Mouse (Mus musculus) small intestine, adult 2 months (tissue): Measurements from ENCODE around the gene Mpc1. TPM values are rescaled to one million over a fixed set of nuclear protein-coding genes. Genes with fewer than 3 reads are reported as not detected.

Source experiments
- H3K27ac ChIP-seq: fragments of 200-500 bp; 2 replicates; pipeline ENCODE4 v1.5.1; 2012; ENCODE audit warnings: low read depth, low read length, control low read depth, inconsistent platforms; ENCODE audit not compliant: insufficient read depth
- H3K27me3 ChIP-seq: fragments of 200-500 bp; 2 replicates; pipeline ENCODE4 v1.6.1; 2012; ENCODE audit warnings: mild to moderate bottlenecking, moderate library complexity, low read length, inconsistent platforms; ENCODE audit not compliant: control insufficient read depth, insufficient read depth
- H3K36me3 ChIP-seq: fragments of 200-500 bp; 2 replicates; pipeline ENCODE4 v1.6.1; 2012; ENCODE audit warnings: mild to moderate bottlenecking, low read length, control low read depth, inconsistent platforms; ENCODE audit not compliant: control insufficient read depth, insufficient read depth
- H3K4me1 ChIP-seq: fragments of 200-500 bp; 2 replicates; pipeline ENCODE4 v1.6.1; 2012; ENCODE audit warnings: low read length, inconsistent platforms, mixed read lengths; ENCODE audit not compliant: control insufficient read depth, insufficient read depth, insufficient read length
- H3K4me3 ChIP-seq: fragments of 200-500 bp; 2 replicates; pipeline ENCODE4 v1.5.1; 2012; ENCODE audit warnings: low read depth, mild to moderate bottlenecking, control low read depth, inconsistent platforms, low read length, moderate library complexity
- CTCF ChIP-seq: fragments of 200-500 bp; IDR thresholded peaks from 2 replicates; pipeline ENCODE4 v1.5.1; 2012; ENCODE audit warnings: low read depth, mild to moderate bottlenecking, control low read depth, inconsistent platforms, low read length, moderate library complexity, mixed read lengths; ENCODE audit not compliant: insufficient replicate concordance, insufficient read length; ENCODE audit errors: extremely low read depth
- POLR2A ChIP-seq: fragments of 200-500 bp; IDR thresholded peaks from 2 replicates; pipeline ENCODE4 v1.6.1; 2012; ENCODE audit warnings: low read depth, mild to moderate bottlenecking, control low read depth, inconsistent platforms, low read length, moderate library complexity
- WGBS: fragments of 180-500 bp; shearing (Covaris S2); methylation state at CpG from one replicate; pipeline ENCODE4 v1.1.7; 2018; 5-methylcytosine and 5-hydroxymethylcytosine counted together
- polyA plus RNA-seq: library from polyadenylated mRNA; depleted of rRNA; stranded (reverse); fragments of >200 nt; gene quantifications from 2 replicates; pipeline ENCODE4 v1.2.3, GENCODE M21; 2012

The Mpc1 gene
- polyA plus RNA-seq, 1 experiment, result 111 TPM

GRCm38 (mm10) chr17:8295825-8296224, 13.1 kb downstream of the Mpc1 start:
- Histone ChIP-seq H3K27me3 (no peaks in the 10 kb centered on the region), H3K36me3 (peaks cover 14% of the 10 kb centered on the region), H3K4me3 (no peak overlapping the region), H3K27ac (no peak overlapping the region), H3K4me1 (no peaks in the 10 kb centered on the region)
- TF ChIP-seq CTCF (no peak), POLR2A (no peak)

- Histone ChIP-seq H3K4me3 (no peak overlapping the region), H3K27me3 (no peaks in the 10 kb centered on the region), H3K4me1 (no peaks in the 10 kb centered on the region), H3K36me3 (peaks cover 14% of the 10 kb centered on the region), H3K27ac (no peak overlapping the region)
- TF ChIP-seq POLR2A, result no peak
- TF ChIP-seq CTCF, result no peak
- 85% methylated on average over 9 of the region's 9 CpGs for WGBS
Observed at GRCm38 (mm10) chr17:8296313-8296844, 13.7 kb downstream of the Mpc1 start.

GRCm38 (mm10) chr17:8297746-8298145, 15.0 kb downstream of the Mpc1 start:
- no peaks in the 10 kb centered on the region for H3K27me3 ChIP-seq
- H3K36me3 ChIP-seq, result peaks cover 14% of the 10 kb centered on the region
- H3K4me1 ChIP-seq, result no peaks in the 10 kb centered on the region
- WGBS, result 88% methylated on average over 5 of the region's 5 CpGs
- no peak overlapping the region for H3K4me3 ChIP-seq
- no peak overlapping the region for H3K27ac ChIP-seq
- TF ChIP-seq POLR2A (no peak), CTCF (no peak)

GRCm38 (mm10) chr17:8298281-8298680, 15.6 kb downstream of the Mpc1 start:
- no peaks in the 10 kb centered on the region for H3K27me3 ChIP-seq
- peaks cover 13% of the 10 kb centered on the region for H3K36me3 ChIP-seq
- H3K4me1 ChIP-seq, result no peaks in the 10 kb centered on the region
- 91% methylated on average over 2 of the region's 2 CpGs for WGBS
- no peak overlapping the region for H3K27ac ChIP-seq
- no peak for TF ChIP-seq POLR2A
- no peak for TF ChIP-seq CTCF
- H3K4me3 ChIP-seq, result no peak overlapping the region

- no peaks in the 10 kb centered on the region for H3K27me3 ChIP-seq
- H3K4me1 ChIP-seq, result no peaks in the 10 kb centered on the region
- no peak for TF ChIP-seq CTCF
- TF ChIP-seq POLR2A, result no peak
- peaks cover 9% of the 10 kb centered on the region for H3K36me3 ChIP-seq
- no peak overlapping the region for H3K27ac ChIP-seq
- no peak overlapping the region for H3K4me3 ChIP-seq
Observed at GRCm38 (mm10) chr17:8299524-8299923, 16.8 kb downstream of the Mpc1 start.

GRCm38 (mm10) chr17:8301515-8301914, 18.8 kb downstream of the Mpc1 start:
- no peak overlapping the region for H3K27ac ChIP-seq
- WGBS, result 81% methylated on average over 4 of the region's 4 CpGs

GRCm38 (mm10) chr17:8302772-8303438, 20.2 kb downstream of the Mpc1 start:
- no peaks in the 10 kb centered on the region for H3K4me1 ChIP-seq
- TF ChIP-seq POLR2A (no peak), CTCF (no peak)
- H3K27me3 ChIP-seq, result no peaks in the 10 kb centered on the region
- 69% methylated on average over 7 of the region's 7 CpGs for WGBS
- H3K27ac ChIP-seq, result no peak overlapping the region
- no peak overlapping the region for H3K4me3 ChIP-seq
- H3K36me3 ChIP-seq, result peaks cover 3% of the 10 kb centered on the region

More at GRCm38 (mm10) chr17:8301515-8301914, 18.8 kb downstream of the Mpc1 start:
- Histone ChIP-seq H3K4me3 (no peak overlapping the region), H3K36me3 (peaks cover 7% of the 10 kb centered on the region), H3K4me1 (no peaks in the 10 kb centered on the region), H3K27me3 (no peaks in the 10 kb centered on the region)
- no peak for TF ChIP-seq CTCF
- TF ChIP-seq POLR2A, result no peak

GRCm38 (mm10) chr17:8303671-8304070, 21.0 kb downstream of the Mpc1 start:
- WGBS, result 65% methylated on average over 5 of the region's 5 CpGs
- H3K27me3 ChIP-seq, result no peaks in the 10 kb centered on the region
- no peak overlapping the region for H3K27ac ChIP-seq
- no peaks in the 10 kb centered on the region for H3K36me3 ChIP-seq
- no peaks in the 10 kb centered on the region for H3K4me1 ChIP-seq
- TF ChIP-seq CTCF, result no peak
- no peak for TF ChIP-seq POLR2A
- H3K4me3 ChIP-seq, result no peak overlapping the region
